ENCODE assay signal across 11 mouse cellular contexts in the genomic region with DNA sequence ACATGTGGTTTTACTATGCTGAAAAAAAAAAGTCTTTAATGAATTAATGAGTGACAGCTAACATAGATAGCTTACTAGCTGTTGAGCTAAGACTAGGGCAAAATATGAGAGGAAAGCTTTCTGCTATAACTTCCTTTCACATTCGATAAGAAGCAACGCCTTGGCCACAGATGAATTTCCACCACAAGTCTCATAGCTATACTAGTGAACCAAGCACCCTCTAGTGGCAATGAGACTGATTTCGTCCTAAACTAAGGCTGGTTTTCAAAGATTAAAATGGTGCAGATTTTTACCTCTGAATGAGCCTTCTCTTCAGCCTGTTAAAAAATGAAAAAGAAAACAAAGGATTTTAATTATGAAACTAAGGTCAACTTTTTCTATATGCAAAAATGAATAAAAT.
DNase-seq lines count a peak whose midpoint lies in the region; ATAC-seq lines count a peak whose summit lies in the region.
"Had no signal": no experiment of that assay in that cellular context is flagged by ENCODE, and none has a peak within 500 bp of the region (broad histone marks: within the 10 kb centered on the region; RNA-seq: fewer than 3 reads in every experiment).

No protein-coding gene starts in this region.

- 62% methylated on average over 3 of the region's 3 CpGs for WGBS in hindbrain, embryonic 11.5 days
- WGBS in hindbrain, embryonic 13.5 days, result 57% methylated on average over 3 of the region's 3 CpGs
- WGBS in embryonic facial prominence, embryonic 14.5 days, result 37% methylated on average over 3 of the region's 3 CpGs

- no peak overlapping the region for H3K9ac ChIP-seq in hindbrain, embryonic 11.5 days (ENCODE audit: low read depth, low read length)
- H3K9ac ChIP-seq in hindbrain, embryonic 13.5 days, result no peak overlapping the region
- no peak overlapping the region for H3K9ac ChIP-seq in embryonic facial prominence, embryonic 14.5 days (ENCODE audit: low read depth, low read length)

- no peaks in the 10 kb centered on the region for H3K9me3 ChIP-seq in hindbrain, embryonic 11.5 days (ENCODE audit: control insufficient read depth, low read length)
- H3K9me3 ChIP-seq in hindbrain, embryonic 13.5 days, result peaks cover 13% of the 10 kb centered on the region; the same call in 1 of the 2 replicates
- H3K9me3 ChIP-seq in embryonic facial prominence, embryonic 14.5 days (ENCODE audit: control insufficient read depth, low read length), result peaks cover 6% of the 10 kb centered on the region

- no peak overlapping the region for H3K27ac ChIP-seq in hindbrain, embryonic 11.5 days (ENCODE audit: low read depth, low read length)
- no peak overlapping the region for H3K27ac ChIP-seq in hindbrain, embryonic 13.5 days
- no peak overlapping the region for H3K27ac ChIP-seq in embryonic facial prominence, embryonic 14.5 days (replicated peaks; ENCODE audit: low read depth, low read length)

- H3K4me3 ChIP-seq in hindbrain, embryonic 11.5 days (ENCODE audit: low read depth, low read length), result no peak overlapping the region
- H3K4me3 ChIP-seq in hindbrain, embryonic 13.5 days, result no peak overlapping the region
- H3K4me3 ChIP-seq in embryonic facial prominence, embryonic 14.5 days (ENCODE audit: low read depth, low read length), result no peak overlapping the region

- DNase-seq in hindbrain, embryonic 11.5 days (ENCODE audit: low spot score), result peak; percentile 38
- DNase-seq in 3T3-L1 (ENCODE audit: low read depth, low spot score) (peak; percentile 65), NIH3T3 (ENCODE audit: low read depth) (peak; percentile 68)
- peak; percentile 81 for DNase-seq in embryonic facial prominence, embryonic 14.5 days (ENCODE audit: low spot score)
- no peak for DNase-seq in spleen, postnatal 36 days (ENCODE audit: low spot score in 2 of 2)
- no peak for DNase-seq in kidney, adult 8-10 months
- DNase-seq in ovary, postnatal 36 days (ENCODE audit: low spot score), result no peak
- DNase-seq: kidney, postnatal 36 days; lung, postnatal 4 days; right cerebral cortex, postnatal 25 days had no signal

- H3K4me2 ChIP-seq in hindbrain, embryonic 11.5 days (replicated peaks; ENCODE audit: low read depth, low read length), result no peak overlapping the region
- no peak overlapping the region for H3K4me2 ChIP-seq in hindbrain, embryonic 13.5 days
- no peak overlapping the region for H3K4me2 ChIP-seq in embryonic facial prominence, embryonic 14.5 days (ENCODE audit: low read depth, low read length)

- no peak for ATAC-seq in hindbrain, embryonic 11.5 days (ENCODE audit: low FRiP score)
- ATAC-seq in hindbrain, embryonic 13.5 days (ENCODE audit: low FRiP score), result no peak
- no peak for ATAC-seq in embryonic facial prominence, embryonic 14.5 days (ENCODE audit: low read depth)

- H3K36me3 ChIP-seq in hindbrain, embryonic 11.5 days (ENCODE audit: control insufficient read depth, insufficient read depth, low read length), result no peaks in the 10 kb centered on the region
- peaks cover 31% of the 10 kb centered on the region for H3K36me3 ChIP-seq in hindbrain, embryonic 13.5 days
- H3K36me3 ChIP-seq in embryonic facial prominence, embryonic 14.5 days (ENCODE audit: control insufficient read depth, insufficient read depth, low read length), result no peaks in the 10 kb centered on the region

- no peaks in the 10 kb centered on the region for H3K27me3 ChIP-seq in hindbrain, embryonic 11.5 days (ENCODE audit: control insufficient read depth, insufficient read depth, low read length)
- H3K27me3 ChIP-seq in hindbrain, embryonic 13.5 days, result no peaks in the 10 kb centered on the region
- no peaks in the 10 kb centered on the region for H3K27me3 ChIP-seq in embryonic facial prominence, embryonic 14.5 days (replicated peaks; ENCODE audit: control insufficient read depth, insufficient read depth, low read length)

- no peaks in the 10 kb centered on the region for H3K4me1 ChIP-seq in hindbrain, embryonic 11.5 days (replicated peaks; ENCODE audit: control insufficient read depth, insufficient read depth, low read length)
- H3K4me1 ChIP-seq in hindbrain, embryonic 13.5 days (replicated peaks), result no peaks in the 10 kb centered on the region
- H3K4me1 ChIP-seq in embryonic facial prominence, embryonic 14.5 days (ENCODE audit: control insufficient read depth, insufficient read depth, low read length), result no peaks in the 10 kb centered on the region

Comparison
In these comparisons a context has a peak if more than half of its experiments do, and no peak if none do; other contexts are left out.
1. DNase-seq: peak in hindbrain, embryonic 11.5 days (single experiment), 3T3-L1 (single experiment), NIH3T3 (single experiment) and embryonic facial prominence, embryonic 14.5 days (single experiment); none in spleen, postnatal 36 days (0 of 2), kidney, adult 8-10 months (0 of 2) and ovary, postnatal 36 days (single experiment).